Mouse (Mus musculus) heart, embryonic 12.5 days (tissue): ENCODE measurements at regions not wholly inside any gene's neighbourhood (a gene's known extent, or its start where the extent isn't known, plus 50 kb on each side); places are given as distances from the start of the nearest gene placed in this dataset.
"Not testable (repeated sequence)": the region's sequence is repeated elsewhere in the genome, so short reads cannot be mapped to it uniquely, and the experiment has no call there.

Experiments used
- ATAC-seq: fragments of 200-750 bp; cut with Nextera tagmentation; 2 replicates; pipeline ENCODE4 v1.8.0; 2017; ENCODE audit warnings: moderate TSS enrichment, moderate library complexity; ENCODE audit not compliant: insufficient number of reproducible peaks, low FRiP score
- H3K27ac ChIP-seq: fragments of 300-500 bp; sonication (generic); 2 replicates; pipeline ENCODE4 v1.5.1; 2016; ENCODE audit warnings: mild to moderate bottlenecking, moderate library complexity; ENCODE audit not compliant: poor library complexity, severe bottlenecking
- H3K27me3 ChIP-seq: fragments of 300-500 bp; sonication (generic); replicated peaks from 2 replicates; pipeline ENCODE4 v1.6.1; 2016; ENCODE audit warnings: mild to moderate bottlenecking, moderate library complexity
- H3K36me3 ChIP-seq: fragments of 300-500 bp; sonication (generic); 2 replicates; pipeline ENCODE4 v1.6.1; 2016; ENCODE audit warnings: mild to moderate bottlenecking, moderate library complexity
- H3K4me1 ChIP-seq: fragments of 300-500 bp; sonication (generic); replicated peaks from 2 replicates; pipeline ENCODE4 v1.6.1; 2016; ENCODE audit warnings: mild to moderate bottlenecking
- H3K4me2 ChIP-seq: fragments of 300-500 bp; sonication (generic); 2 replicates; pipeline ENCODE4 v1.6.1; 2016; ENCODE audit warnings: mild to moderate bottlenecking, moderate library complexity
- H3K4me3 ChIP-seq: fragments of 300-500 bp; sonication (generic); 2 replicates; pipeline ENCODE4 v1.5.1; 2016; ENCODE audit warnings: mild to moderate bottlenecking
- H3K9ac ChIP-seq: fragments of 300-500 bp; sonication (generic); 2 replicates; pipeline ENCODE4 v1.6.1; 2016; ENCODE audit warnings: mild to moderate bottlenecking, moderate library complexity
- H3K9me3 ChIP-seq: fragments of 300-500 bp; sonication (generic); replicated peaks from 2 replicates; pipeline ENCODE4 v1.6.1; 2016; ENCODE audit warnings: mild to moderate bottlenecking, moderate library complexity
- WGBS: fragments of 180-500 bp; shearing (Covaris S2); methylation state at CpG from one replicate; pipeline ENCODE4 v1.1.7; 2016; 5-methylcytosine and 5-hydroxymethylcytosine counted together

DNA sequence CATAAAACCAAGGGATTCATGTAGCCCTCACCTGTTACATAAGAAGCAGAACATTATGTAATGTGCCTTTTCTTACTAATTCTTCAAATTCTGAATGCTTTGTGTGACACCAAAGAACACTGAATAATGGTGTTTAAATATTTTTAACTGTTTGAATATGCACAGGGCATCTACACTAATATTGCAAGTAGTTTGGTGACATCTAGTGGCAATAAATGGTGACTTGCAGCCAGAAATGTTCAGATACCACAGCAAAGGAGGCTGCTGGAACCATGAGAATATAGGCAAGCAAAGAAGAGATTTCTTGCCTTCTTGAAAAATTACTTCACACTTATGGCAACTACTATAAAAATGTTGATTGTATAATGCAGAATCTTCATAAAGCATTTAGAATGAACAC is 159.6 kb upstream of the G2e3 start:
- H3K27me3 ChIP-seq = no peaks in the 10 kb centered on the region
- no peak overlapping the region for H3K4me3 ChIP-seq
- ATAC-seq = no peak
- no peak overlapping the region for H3K4me2 ChIP-seq
- no peak overlapping the region for H3K9ac ChIP-seq
- no peak overlapping the region for H3K27ac ChIP-seq
- no peaks in the 10 kb centered on the region for H3K9me3 ChIP-seq
- no peaks in the 10 kb centered on the region for H3K36me3 ChIP-seq
- no peaks in the 10 kb centered on the region for H3K4me1 ChIP-seq

DNA sequence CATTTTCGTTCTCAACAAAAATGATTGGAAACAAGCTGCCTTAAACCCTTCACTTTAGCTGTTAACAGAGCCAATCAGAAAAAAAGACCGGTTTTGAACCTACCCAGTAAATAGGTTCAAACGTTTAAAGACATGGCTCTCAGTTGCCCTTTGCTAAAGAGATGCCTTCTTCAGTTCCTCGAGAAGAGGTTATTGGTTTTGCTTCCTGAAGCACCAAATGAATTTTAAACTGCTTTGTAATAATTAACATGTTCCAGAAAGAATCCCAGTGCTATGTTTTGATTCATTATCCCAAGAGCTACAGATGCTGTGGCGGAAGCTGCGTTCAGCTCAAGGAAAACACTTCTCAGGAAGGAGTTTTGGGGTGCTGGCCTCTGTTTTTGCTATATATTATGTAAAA is 160.1 kb upstream of the G2e3 start:
- H3K27ac ChIP-seq = no peak overlapping the region
- H3K4me2 ChIP-seq = no peak overlapping the region
- no peaks in the 10 kb centered on the region for H3K4me1 ChIP-seq
- no peak for ATAC-seq
- no peaks in the 10 kb centered on the region for H3K9me3 ChIP-seq
- 74% methylated on average over 6 of the region's 6 CpGs for WGBS
- no peak overlapping the region for H3K9ac ChIP-seq
- H3K27me3 ChIP-seq = no peaks in the 10 kb centered on the region
- H3K4me3 ChIP-seq = no peak overlapping the region
- H3K36me3 ChIP-seq = no peaks in the 10 kb centered on the region

DNA sequence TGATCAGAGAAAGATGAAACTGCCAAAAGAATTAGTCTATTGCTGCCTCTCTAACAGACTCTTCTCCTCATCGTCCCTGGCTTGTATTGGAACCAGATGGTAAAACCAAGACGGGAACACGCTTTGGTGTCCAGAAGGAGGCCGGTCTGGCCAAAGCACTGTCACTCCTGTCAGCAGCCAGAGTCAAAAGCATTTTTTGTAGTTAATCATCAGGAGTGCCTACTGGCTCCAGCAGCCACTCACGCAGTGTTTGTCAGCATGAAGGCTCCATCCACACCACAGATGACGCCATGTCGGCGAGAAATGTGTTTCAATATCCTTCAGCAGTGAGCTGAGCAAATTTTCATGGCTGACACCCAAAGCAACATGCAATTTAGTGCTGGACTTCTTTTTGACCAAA is 162.1 kb upstream of the G2e3 start:
- no peaks in the 10 kb centered on the region for H3K36me3 ChIP-seq
- ATAC-seq = no peak
- WGBS = 84% methylated on average over 8 of the region's 8 CpGs
- no peak overlapping the region for H3K4me2 ChIP-seq
- no peaks in the 10 kb centered on the region for H3K9me3 ChIP-seq
- no peaks in the 10 kb centered on the region for H3K27me3 ChIP-seq
- no peak overlapping the region for H3K27ac ChIP-seq
- no peak overlapping the region for H3K4me3 ChIP-seq
- no peaks in the 10 kb centered on the region for H3K4me1 ChIP-seq
- no peak overlapping the region for H3K9ac ChIP-seq

DNA sequence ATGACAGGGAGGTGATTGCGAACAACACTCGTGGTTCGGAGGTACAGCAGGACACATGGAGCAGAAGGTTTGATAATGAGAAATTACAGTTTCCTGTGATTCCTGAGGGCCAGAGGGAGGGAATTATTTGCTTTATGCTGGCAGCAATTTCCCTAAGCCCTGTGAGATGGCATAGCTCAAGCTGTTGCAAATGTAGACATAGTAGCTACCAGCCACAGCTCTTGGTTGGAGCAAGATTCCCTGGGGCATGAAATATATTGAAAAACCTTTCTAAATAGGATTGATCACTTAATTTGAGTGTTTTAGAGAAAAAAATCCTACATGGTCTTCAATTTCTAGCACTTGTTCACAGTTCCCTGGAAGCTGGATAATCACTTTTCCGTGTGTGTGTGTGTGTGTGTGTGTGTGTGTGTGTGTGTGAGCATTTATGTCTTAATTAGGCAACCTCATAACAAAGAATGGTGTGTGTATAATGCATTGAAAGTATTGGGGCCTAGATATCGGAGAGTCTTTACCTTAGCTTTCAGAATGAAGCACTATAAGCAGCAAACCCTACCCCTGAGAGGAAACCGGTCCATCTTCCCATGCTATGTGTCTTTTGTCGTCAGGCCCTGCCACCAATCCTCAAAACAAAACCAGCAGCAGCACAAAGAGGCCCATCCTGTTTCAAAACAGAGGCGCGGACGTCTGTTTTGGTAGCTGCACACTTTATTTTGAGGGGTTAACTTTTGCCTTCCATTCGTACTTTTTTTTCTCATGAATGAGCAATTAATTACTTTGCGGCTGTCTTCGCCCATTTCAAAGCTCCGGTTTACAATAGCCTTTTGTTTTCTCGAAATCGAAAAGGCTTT is 172.7 kb upstream of the G2e3 start:
- 71% methylated on average over 16 of the region's 16 CpGs for WGBS
- Histone ChIP-seq H3K4me2 (no peak overlapping the region), H3K4me1 (no peaks in the 10 kb centered on the region), H3K9ac (no peak overlapping the region), H3K9me3 (no peaks in the 10 kb centered on the region), H3K27me3 (no peaks in the 10 kb centered on the region), H3K36me3 (no peaks in the 10 kb centered on the region), H3K27ac (no peak overlapping the region), H3K4me3 (no peak overlapping the region)
- ATAC-seq = no peak

DNA sequence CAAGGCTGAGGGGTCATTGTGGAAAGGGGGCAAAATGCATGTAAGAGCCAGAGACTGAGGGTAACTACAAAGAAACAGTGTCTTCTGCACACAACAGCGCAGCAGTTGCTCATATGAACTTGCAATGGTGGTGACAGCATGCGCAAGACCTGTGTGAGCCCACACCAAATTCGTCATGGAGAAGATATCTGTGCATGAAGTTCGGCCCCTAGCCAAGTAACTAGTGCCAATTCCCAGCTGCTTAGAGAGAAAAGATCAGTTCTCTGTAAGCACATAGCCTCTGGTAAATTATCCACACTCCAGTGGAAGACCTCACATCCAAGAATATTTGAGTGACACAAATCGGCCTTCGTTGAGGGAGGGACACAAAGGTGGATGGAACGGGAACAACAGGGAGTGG is 182.7 kb upstream of the G2e3 start:
- no peak overlapping the region for H3K27ac ChIP-seq
- no peaks in the 10 kb centered on the region for H3K9me3 ChIP-seq
- 82% methylated on average over 7 of the region's 7 CpGs for WGBS
- H3K4me2 ChIP-seq = no peak overlapping the region
- no peaks in the 10 kb centered on the region for H3K27me3 ChIP-seq
- no peak overlapping the region for H3K9ac ChIP-seq
- H3K4me1 ChIP-seq = no peaks in the 10 kb centered on the region
- H3K36me3 ChIP-seq = no peaks in the 10 kb centered on the region
- no peak overlapping the region for H3K4me3 ChIP-seq
- no peak for ATAC-seq

GRCm38 (mm10) chr12:51160995-51161394 is 186.9 kb upstream of the G2e3 start:
- WGBS = 84% methylated on average over 1 of the region's 1 CpGs
- ATAC-seq = no peak
- H3K27me3 ChIP-seq = no peaks in the 10 kb centered on the region

DNA sequence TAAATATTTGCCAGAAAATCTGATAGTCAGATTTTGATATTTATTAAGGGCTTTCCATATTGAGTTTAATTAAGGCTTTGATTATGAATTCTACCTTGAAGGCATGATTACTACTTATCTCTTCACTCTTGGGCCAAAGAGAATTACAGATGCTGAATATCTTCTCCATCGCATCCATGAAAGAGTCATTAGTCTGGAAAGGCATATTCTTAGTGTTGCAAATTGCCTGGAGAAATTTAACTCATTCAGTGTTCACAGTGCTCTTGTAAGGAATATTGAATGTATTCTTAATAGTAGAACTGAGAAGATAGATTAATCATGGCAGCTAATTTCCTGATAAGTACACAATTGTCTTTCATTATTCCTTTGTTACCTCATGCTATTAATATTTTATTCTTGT is 187.7 kb upstream of the G2e3 start:
- 91% methylated on average over 1 of the region's 1 CpGs for WGBS
- no peaks in the 10 kb centered on the region for H3K4me1 ChIP-seq
- no peak for ATAC-seq
- no peaks in the 10 kb centered on the region for H3K9me3 ChIP-seq
- H3K27ac ChIP-seq = no peak overlapping the region
- no peak overlapping the region for H3K4me3 ChIP-seq
- no peaks in the 10 kb centered on the region for H3K36me3 ChIP-seq
- H3K27me3 ChIP-seq = no peaks in the 10 kb centered on the region
- H3K4me2 ChIP-seq = no peak overlapping the region
- no peak overlapping the region for H3K9ac ChIP-seq

More at GRCm38 (mm10) chr12:51160995-51161394, 186.9 kb upstream of the G2e3 start:
- Histone ChIP-seq H3K4me3 (no peak overlapping the region), H3K36me3 (no peaks in the 10 kb centered on the region), H3K9ac (no peak overlapping the region), H3K27ac (no peak overlapping the region), H3K4me2 (no peak overlapping the region), H3K9me3 (no peaks in the 10 kb centered on the region), H3K4me1 (no peaks in the 10 kb centered on the region)

GRCm38 (mm10) chr12:51147963-51148362 is 199.9 kb upstream of the G2e3 start:
- Histone ChIP-seq H3K36me3 (no peaks in the 10 kb centered on the region), H3K4me2 (no peak overlapping the region), H3K4me3 (no peak overlapping the region), H3K9ac (no peak overlapping the region), H3K27me3 (no peaks in the 10 kb centered on the region), H3K4me1 (no peaks in the 10 kb centered on the region), H3K9me3 (no peaks in the 10 kb centered on the region), H3K27ac (no peak overlapping the region)
- WGBS = 72% methylated on average over 8 of the region's 8 CpGs
- ATAC-seq = no peak

DNA sequence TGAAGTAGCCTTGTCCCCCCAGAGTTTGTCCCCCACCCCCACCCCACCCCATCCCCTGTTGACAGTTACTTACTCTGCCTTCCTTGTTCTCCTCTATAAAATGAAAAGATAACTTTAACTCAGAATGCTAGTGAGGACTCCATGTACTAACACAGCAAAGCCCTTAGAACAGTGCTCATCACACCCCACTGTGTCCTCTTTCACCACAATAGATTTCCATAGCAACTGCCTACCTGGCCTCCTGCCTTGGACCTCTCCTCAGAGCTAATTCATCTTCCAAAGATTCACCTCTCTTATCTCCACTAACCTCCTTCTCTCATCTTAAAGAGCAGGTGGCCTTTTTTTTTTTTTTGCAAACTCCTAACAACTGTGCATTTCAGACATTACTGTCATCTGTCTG is 204.0 kb upstream of the G2e3 start:
- Histone ChIP-seq H3K4me2 (no peak overlapping the region), H3K9ac (no peak overlapping the region), H3K36me3 (no peaks in the 10 kb centered on the region), H3K27me3 (no peaks in the 10 kb centered on the region), H3K4me1 (no peaks in the 10 kb centered on the region), H3K9me3 (no peaks in the 10 kb centered on the region), H3K4me3 (no peak overlapping the region), H3K27ac (no peak overlapping the region)
- no peak for ATAC-seq

GRCm38 (mm10) chr12:51143196-51143595 is 204.7 kb upstream of the G2e3 start:
- Histone ChIP-seq H3K27ac (no peak overlapping the region), H3K4me2 (no peak overlapping the region), H3K4me1 (no peaks in the 10 kb centered on the region), H3K36me3 (no peaks in the 10 kb centered on the region), H3K27me3 (no peaks in the 10 kb centered on the region), H3K4me3 (no peak overlapping the region), H3K9me3 (no peaks in the 10 kb centered on the region), H3K9ac (no peak overlapping the region)
- WGBS = 30% methylated on average over 3 of the region's 3 CpGs
- no peak for ATAC-seq

DNA sequence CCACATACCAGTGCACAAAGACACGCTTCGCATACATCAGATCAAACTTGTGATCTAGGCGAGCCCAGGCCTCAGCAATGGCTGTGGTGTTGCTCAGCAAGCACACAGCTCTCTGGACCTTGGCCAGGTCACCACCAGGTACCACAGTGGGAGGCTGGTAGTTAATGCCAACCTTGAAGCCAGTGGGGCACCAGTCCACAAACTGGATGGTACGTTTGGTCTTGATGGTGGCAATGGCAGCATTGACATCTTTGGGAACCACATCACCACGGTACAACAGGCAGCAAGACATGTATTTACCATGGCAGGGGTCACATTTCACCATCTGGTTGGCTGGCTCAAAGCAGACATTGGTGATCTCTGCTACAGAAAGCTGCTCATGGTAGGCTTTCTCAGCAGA is 214.2 kb upstream of the G2e3 start:
- not testable (repeated sequence) for H3K27ac ChIP-seq, H3K9me3 ChIP-seq, H3K36me3 ChIP-seq, H3K4me1 ChIP-seq, ATAC-seq, H3K9ac ChIP-seq, H3K27me3 ChIP-seq, H3K4me3 ChIP-seq, H3K4me2 ChIP-seq
- 82% methylated on average over 5 of the region's 5 CpGs for WGBS

GRCm38 (mm10) chr12:51128274-51128673 is 219.6 kb upstream of the G2e3 start:
- no peak for ATAC-seq

More at GRCm38 (mm10) chr12:51128274-51128673, 219.6 kb upstream of the G2e3 start:
- H3K27ac ChIP-seq = no peak overlapping the region
- no peaks in the 10 kb centered on the region for H3K36me3 ChIP-seq
- no peak overlapping the region for H3K4me3 ChIP-seq
- no peaks in the 10 kb centered on the region for H3K4me1 ChIP-seq
- H3K9me3 ChIP-seq = no peaks in the 10 kb centered on the region
- H3K9ac ChIP-seq = no peak overlapping the region
- H3K4me2 ChIP-seq = no peak overlapping the region
- H3K27me3 ChIP-seq = no peaks in the 10 kb centered on the region
